8 mouse cellular contexts compared by ENCODE assay signal in genomic region chr5:64862269-64862668, GRCm38 (mm10). TPM values are rescaled to one million over a fixed set of nuclear protein-coding genes. Genes with fewer than 3 reads are reported as not detected.
A peak's percentile ranks its signal among the peaks of the same experiment; 100 is the strongest.
DNase-seq lines count a peak whose midpoint lies in the region; ATAC-seq and TF ChIP-seq lines count a peak whose summit lies in the region.

No protein-coding gene starts in this region.

- H3K27me3 ChIP-seq in hindbrain, embryonic 12.5 days = no peaks in the 10 kb centered on the region
- no peaks in the 10 kb centered on the region for H3K27me3 ChIP-seq in hindbrain, embryonic 11.5 days (ENCODE audit: control insufficient read depth, insufficient read depth, low read length)
- H3K27me3 ChIP-seq in kidney, postnatal 0 days (ENCODE audit: insufficient read depth, low read length) = no peaks in the 10 kb centered on the region

- no peak for TF ChIP-seq CTCF in kidney, postnatal 0 days (IDR thresholded peaks at IDR 0.05; ENCODE audit: low read depth)

- H3K36me3 ChIP-seq in hindbrain, embryonic 12.5 days = no peaks in the 10 kb centered on the region
- no peaks in the 10 kb centered on the region for H3K36me3 ChIP-seq in hindbrain, embryonic 11.5 days (ENCODE audit: control insufficient read depth, insufficient read depth, low read length)
- no peaks in the 10 kb centered on the region for H3K36me3 ChIP-seq in kidney, postnatal 0 days (ENCODE audit: insufficient read depth, low read length)

- no peak overlapping the region for H3K27ac ChIP-seq in hindbrain, embryonic 12.5 days
- H3K27ac ChIP-seq in hindbrain, embryonic 11.5 days (ENCODE audit: low read depth, low read length) = no peak overlapping the region
- H3K27ac ChIP-seq in kidney, postnatal 0 days = peak overlapping the region; percentile 92

- no peaks in the 10 kb centered on the region for H3K9me3 ChIP-seq in hindbrain, embryonic 12.5 days (replicated peaks)
- H3K9me3 ChIP-seq in hindbrain, embryonic 11.5 days (ENCODE audit: control insufficient read depth, low read length) = no peaks in the 10 kb centered on the region
- no peaks in the 10 kb centered on the region for H3K9me3 ChIP-seq in kidney, postnatal 0 days (replicated peaks; ENCODE audit: low read length)

- no peak overlapping the region for H3K4me2 ChIP-seq in hindbrain, embryonic 12.5 days (replicated peaks)
- no peak overlapping the region for H3K4me2 ChIP-seq in hindbrain, embryonic 11.5 days (replicated peaks; ENCODE audit: low read depth, low read length)
- H3K4me2 ChIP-seq in kidney, postnatal 0 days (ENCODE audit: low read length) = peak overlapping the region; percentile 1; the same call in 1 of the 2 replicates

- no peak overlapping the region for H3K9ac ChIP-seq in hindbrain, embryonic 12.5 days
- no peak overlapping the region for H3K9ac ChIP-seq in hindbrain, embryonic 11.5 days (ENCODE audit: low read depth, low read length)
- no peak overlapping the region for H3K9ac ChIP-seq in kidney, postnatal 0 days (ENCODE audit: low read depth, low read length)

- 73% methylated on average over 9 of the region's 9 CpGs for WGBS in hindbrain, embryonic 12.5 days
- 85% methylated on average over 9 of the region's 9 CpGs for WGBS in hindbrain, embryonic 11.5 days
- WGBS in kidney, postnatal 0 days = 41% methylated on average over 9 of the region's 9 CpGs

- H3K4me3 ChIP-seq in hindbrain, embryonic 12.5 days = no peak overlapping the region
- H3K4me3 ChIP-seq in hindbrain, embryonic 11.5 days (ENCODE audit: low read depth, low read length) = no peak overlapping the region
- no peak overlapping the region for H3K4me3 ChIP-seq in kidney, postnatal 0 days (replicated peaks; ENCODE audit: low read depth, low read length)

- DNase-seq in hindbrain, embryonic 11.5 days (ENCODE audit: low spot score) = no peak
- peak; percentile 63 for DNase-seq in ES-CJ7 (ENCODE audit: low read depth, low spot score)
- DNase-seq in gastrocnemius, postnatal 10 days = peak; percentile 36
- peak; percentile 58 for DNase-seq in kidney, postnatal 0 days (ENCODE audit: low spot score)
- DNase-seq in lung, postnatal 14 days = peak; percentile 24
- no peak for DNase-seq in adrenal gland, postnatal 36 days
- no peak for DNase-seq in spleen, adult 12 weeks (ENCODE audit: low spot score)

- 0 out of 2 replicates have a peak, but pooled peaks have one; percentile 19 for ATAC-seq in hindbrain, embryonic 12.5 days (ENCODE audit: low FRiP score)
- ATAC-seq in hindbrain, embryonic 11.5 days (ENCODE audit: low FRiP score) = no peak
- no peak for ATAC-seq in kidney, postnatal 0 days (replicated peaks; ENCODE audit: low FRiP score, low read depth)

- H3K4me1 ChIP-seq in hindbrain, embryonic 12.5 days = peaks cover 17% of the 10 kb centered on the region; the same call in 1 of the 2 replicates
- no peaks in the 10 kb centered on the region for H3K4me1 ChIP-seq in hindbrain, embryonic 11.5 days (replicated peaks; ENCODE audit: control insufficient read depth, insufficient read depth, low read length)
- H3K4me1 ChIP-seq in kidney, postnatal 0 days (replicated peaks; ENCODE audit: insufficient read depth, low read length) = peaks cover 20% of the 10 kb centered on the region

RNA-seq across cellular contexts. Expression of gene Klf3, which starts 59.1 kb away (rescaled TPM):
- polyA plus RNA-seq in hindbrain, embryonic 12.5 days (2016; fragmentation: Nextera tagmentation; extraction: Ambion mirVana) = 44.6 and 50.7 TPM in 2 replicates
- polyA plus RNA-seq in hindbrain, embryonic 11.5 days (2014; fragmentation: Nextera tagmentation; extraction: Ambion mirVana) = 35.3 and 47.2 TPM in 2 replicates
- 10 to 100 TPM; 31.7 to 46.3 TPM for total RNA-seq in gastrocnemius, postnatal 10 days (2021)
- 60.6 and 65.6 TPM in 2 replicates for polyA plus RNA-seq in kidney, postnatal 0 days (2015; fragmentation: Nextera tagmentation; extraction: Ambion mirVana)
- 10 to 100 TPM; 56.1 to 68.3 TPM for total RNA-seq in adrenal gland, postnatal 36 days (2021)

Comparison
In these comparisons a context has a peak if more than half of its experiments do, and no peak if none do; other contexts are left out.
1. DNase-seq: peak in ES-CJ7 (single experiment), gastrocnemius, postnatal 10 days (single experiment), kidney, postnatal 0 days (single experiment) and lung, postnatal 14 days (single experiment); none in hindbrain, embryonic 11.5 days (single experiment), adrenal gland, postnatal 36 days (0 of 2) and spleen, adult 12 weeks (single experiment).